Mouse (Mus musculus): ENCODE data around the gene Wdfy2. TPM values are rescaled to one million over a fixed set of nuclear protein-coding genes. Genes with fewer than 3 reads are reported as not detected.
A peak's percentile ranks its signal among the peaks of the same experiment; 100 is the strongest.

The Wdfy2 gene
- total and polyA plus RNA-seq, 3 experiments: 5.0 to 6.7 (median 6.5) TPM

DNA sequence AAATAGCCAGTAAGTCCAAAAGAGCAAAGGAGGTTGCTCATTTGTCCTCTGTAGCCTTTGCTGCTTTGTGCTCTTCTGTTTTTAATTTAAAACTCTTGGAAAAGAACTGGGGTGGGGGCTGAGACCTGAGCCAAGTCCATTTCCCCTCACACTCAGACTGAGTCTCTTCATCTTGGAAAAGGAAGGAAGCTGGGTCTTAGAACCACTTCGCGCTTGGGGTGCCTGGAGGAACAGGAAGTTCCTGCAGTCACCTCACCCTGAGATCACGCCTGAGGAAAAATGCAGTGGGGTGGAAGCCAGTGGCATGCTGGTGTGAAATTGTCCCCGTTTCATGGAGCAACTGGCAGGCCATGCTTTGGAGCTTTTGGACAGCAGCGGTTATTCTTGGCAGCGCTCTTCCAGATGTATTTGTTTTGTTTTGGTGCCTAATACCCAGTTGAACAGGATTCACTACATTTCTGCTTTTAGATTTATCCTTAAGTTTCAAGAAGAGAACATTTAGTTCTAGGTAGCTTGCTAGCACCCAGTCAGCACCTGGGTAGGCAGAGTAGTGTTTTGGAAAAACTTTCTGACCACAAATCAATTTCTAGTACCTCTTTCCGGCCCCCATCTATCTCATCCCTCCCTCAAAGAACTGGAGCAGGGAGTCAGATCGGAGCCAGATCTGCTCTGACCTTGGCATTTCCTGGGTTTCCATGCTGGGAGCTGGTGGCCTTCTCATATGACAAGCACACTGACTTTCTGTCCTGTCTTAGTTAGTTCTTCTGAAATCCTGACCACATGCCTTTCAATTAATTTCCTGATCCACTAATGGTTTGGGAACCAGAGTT lies 7.7 kb downstream of the Wdfy2 start:
- peaks cover 14% of the 10 kb centered on the region for H3K36me3 ChIP-seq (ENCODE audit: control insufficient read depth, insufficient read depth, low read length)
- TF ChIP-seq EP300 (IDR thresholded peaks at IDR 0.05; ENCODE audit: insufficient read depth, low read depth, low read length) (0 out of 2 replicates have a peak, but pooled peaks have one; percentile 47), POLR2A (IDR thresholded peaks at IDR 0.05; ENCODE audit: insufficient read depth, low read depth, low read length) (no peak)
- 0 out of 2 replicates have a peak overlapping the region, but pooled peaks have one; percentile 14 for H3K9ac ChIP-seq (ENCODE audit: low read depth, low read length)
- peaks cover 6% of the 10 kb centered on the region for H3K79me2 ChIP-seq (replicated peaks; ENCODE audit: control insufficient read depth, insufficient read depth, low read length)
- no peaks in the 10 kb centered on the region for H3K27me3 ChIP-seq (ENCODE audit: control insufficient read depth, insufficient read depth, low read length)
- H3K4me3 ChIP-seq: no peak overlapping the region
- 10% methylated on average over 8 of the region's 8 CpGs for WGBS
- intact Hi-C loops (cut with DNase I): no loop called here
- DNase-seq: peak; percentile 54 to 62
- peak overlapping the region; percentile 53 for H3K27ac ChIP-seq
- peaks cover 13% of the 10 kb centered on the region for H3K4me1 ChIP-seq (ENCODE audit: control insufficient read depth, insufficient read depth, low read length)

DNA sequence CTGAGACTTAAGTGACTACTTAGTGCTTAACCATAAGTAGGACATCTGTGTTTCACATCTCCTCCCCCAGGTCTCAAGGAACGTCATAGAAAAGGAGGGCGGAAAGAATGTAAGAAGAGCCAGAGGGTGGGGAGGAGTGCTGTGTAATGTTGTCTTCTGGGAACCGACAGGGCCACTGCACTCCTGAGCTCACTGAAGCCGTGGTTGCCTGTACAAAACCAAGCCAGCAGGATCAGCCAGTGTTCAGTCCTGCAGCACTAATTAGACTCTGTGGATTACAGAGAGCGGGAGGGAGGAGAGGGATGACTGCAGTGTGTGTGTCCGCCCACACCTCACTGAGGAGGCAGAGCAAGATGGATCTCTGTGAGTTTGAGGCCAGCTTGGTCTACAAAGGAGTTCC lies 13.5 kb downstream of the Wdfy2 start:
- Histone ChIP-seq H3K79me2 (replicated peaks; ENCODE audit: control insufficient read depth, insufficient read depth, low read length) (peaks cover 11% of the 10 kb centered on the region), H3K36me3 (ENCODE audit: control insufficient read depth, insufficient read depth, low read length) (peaks cover 5% of the 10 kb centered on the region), H3K4me1 (ENCODE audit: control insufficient read depth, insufficient read depth, low read length) (peaks cover 7% of the 10 kb centered on the region), H3K27me3 (ENCODE audit: control insufficient read depth, insufficient read depth, low read length) (no peaks in the 10 kb centered on the region), H3K9ac (ENCODE audit: low read depth, low read length) (no peak overlapping the region), H3K27ac (no peak overlapping the region), H3K4me3 (no peak overlapping the region)
- 49% methylated on average over 6 of the region's 6 CpGs for WGBS
- intact Hi-C loops (cut with DNase I): no loop called here
- no peak for DNase-seq
- TF ChIP-seq EP300 (IDR thresholded peaks at IDR 0.05; ENCODE audit: insufficient read depth, low read depth, low read length): no peak
- TF ChIP-seq CTCF (IDR thresholded peaks at IDR 0.05): no peak
- no peak for TF ChIP-seq POLR2A (IDR thresholded peaks at IDR 0.05; ENCODE audit: insufficient read depth, low read depth, low read length)

DNA sequence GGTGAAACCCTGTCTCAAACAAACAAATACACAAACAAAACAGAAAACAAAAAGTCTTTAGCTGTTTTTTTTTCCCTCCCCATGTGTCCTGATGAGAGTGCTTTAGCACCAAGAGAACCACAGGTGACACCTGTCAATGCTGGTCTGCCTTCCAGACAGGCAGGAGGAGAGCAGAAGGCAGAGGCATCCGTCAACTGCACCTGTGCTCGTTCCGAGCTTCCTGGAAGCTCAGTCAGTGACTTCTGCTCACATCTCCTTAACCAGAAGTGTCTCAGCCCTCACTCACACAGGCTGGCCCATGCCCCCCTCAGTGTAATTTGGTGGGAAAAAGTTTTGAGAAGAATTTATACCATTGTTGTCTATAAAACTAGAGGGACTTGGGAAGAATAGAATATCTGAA lies 15.4 kb downstream of the Wdfy2 start:
- Histone ChIP-seq H3K36me3 (ENCODE audit: control insufficient read depth, insufficient read depth, low read length) (peaks cover 8% of the 10 kb centered on the region), H3K27me3 (ENCODE audit: control insufficient read depth, insufficient read depth, low read length) (no peaks in the 10 kb centered on the region), H3K4me1 (ENCODE audit: control insufficient read depth, insufficient read depth, low read length) (peaks cover 15% of the 10 kb centered on the region), H3K27ac (no peak overlapping the region), H3K79me2 (replicated peaks; ENCODE audit: control insufficient read depth, insufficient read depth, low read length) (peaks cover 12% of the 10 kb centered on the region), H3K9ac (ENCODE audit: low read depth, low read length) (no peak overlapping the region), H3K4me3 (no peak overlapping the region)
- DNase-seq: no peak
- TF ChIP-seq CTCF (IDR thresholded peaks at IDR 0.05): no peak
- no peak for TF ChIP-seq POLR2A (IDR thresholded peaks at IDR 0.05; ENCODE audit: insufficient read depth, low read depth, low read length)
- TF ChIP-seq EP300 (IDR thresholded peaks at IDR 0.05; ENCODE audit: insufficient read depth, low read depth, low read length): no peak
- intact Hi-C loops (cut with DNase I): no loop called here
- 83% methylated on average over 3 of the region's 3 CpGs for WGBS

DNA sequence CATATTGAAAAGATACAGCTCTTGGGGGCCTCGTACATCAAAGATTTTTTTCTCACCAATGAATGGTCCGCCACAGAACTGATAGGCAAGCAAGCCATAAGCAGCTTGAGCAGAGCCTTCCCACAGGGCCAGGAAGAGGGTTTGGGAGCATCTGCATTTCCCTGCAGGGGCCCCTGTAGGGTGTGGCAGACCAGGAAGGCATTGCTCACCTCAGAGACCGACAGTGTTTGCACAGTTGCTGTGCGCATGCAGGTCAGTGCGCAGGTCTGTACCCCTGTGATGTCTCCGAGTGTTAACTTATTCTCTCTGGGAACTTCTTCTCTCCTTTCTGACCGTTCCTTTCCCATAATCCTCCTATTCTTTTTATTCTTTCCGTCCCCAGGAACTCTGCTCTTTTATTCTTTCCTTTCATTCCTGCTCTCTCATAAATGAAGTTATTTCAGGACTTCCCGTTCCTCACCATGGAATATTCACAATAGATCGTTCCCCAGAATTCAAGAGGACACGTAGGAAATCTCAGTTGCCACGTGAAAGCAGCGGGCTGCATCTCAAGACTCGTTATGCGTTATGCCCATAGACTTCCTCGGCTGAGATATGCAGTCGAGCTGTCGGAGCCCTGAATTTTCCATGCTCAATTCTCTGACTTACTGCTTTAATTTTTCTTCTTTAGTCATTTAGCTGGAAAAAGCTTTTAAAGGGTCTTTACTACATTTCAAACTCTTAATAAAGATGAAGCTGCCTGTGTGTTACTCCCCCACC lies 17.8 kb downstream of the Wdfy2 start:
- H3K4me3 ChIP-seq: 0 out of 2 replicates have a peak overlapping the region, but pooled peaks have one; percentile 20
- no peak overlapping the region; the same call in 1 of the 2 replicates for H3K27ac ChIP-seq
- no peaks in the 10 kb centered on the region for H3K27me3 ChIP-seq (ENCODE audit: control insufficient read depth, insufficient read depth, low read length)
- no peak overlapping the region for H3K9ac ChIP-seq (ENCODE audit: low read depth, low read length)
- H3K36me3 ChIP-seq (ENCODE audit: control insufficient read depth, insufficient read depth, low read length): peaks cover 8% of the 10 kb centered on the region
- peaks cover 18% of the 10 kb centered on the region for H3K4me1 ChIP-seq (ENCODE audit: control insufficient read depth, insufficient read depth, low read length)
- no peak for TF ChIP-seq POLR2A (IDR thresholded peaks at IDR 0.05; ENCODE audit: insufficient read depth, low read depth, low read length)
- TF ChIP-seq CTCF (IDR thresholded peaks at IDR 0.05): no peak
- no peak for DNase-seq
- peaks cover 10% of the 10 kb centered on the region for H3K79me2 ChIP-seq (replicated peaks; ENCODE audit: control insufficient read depth, insufficient read depth, low read length)
- WGBS: 42% methylated on average over 18 of the region's 18 CpGs
- intact Hi-C loops (cut with DNase I): no loop called here

DNA sequence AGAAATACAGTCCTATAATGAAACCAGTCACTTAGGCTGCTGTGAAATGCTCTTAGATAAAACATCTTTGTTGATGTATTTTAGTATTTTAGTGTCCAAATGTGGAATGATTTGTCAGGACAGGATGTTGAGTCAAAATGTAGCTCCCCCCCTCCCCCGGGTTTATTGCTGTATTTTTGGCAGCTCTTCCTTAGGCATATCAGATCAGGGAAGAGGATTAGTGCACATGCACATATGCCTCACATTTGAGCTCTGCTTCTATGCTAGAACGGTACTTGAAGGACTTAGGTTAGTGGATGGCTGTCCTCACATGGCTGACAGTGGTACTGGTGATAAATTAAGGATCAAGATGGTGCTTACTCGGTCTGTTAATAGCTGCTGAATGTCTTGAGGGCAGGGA lies 18.4 kb downstream of the Wdfy2 start:
- H3K36me3 ChIP-seq (ENCODE audit: control insufficient read depth, insufficient read depth, low read length): peaks cover 8% of the 10 kb centered on the region
- peaks cover 18% of the 10 kb centered on the region for H3K4me1 ChIP-seq (ENCODE audit: control insufficient read depth, insufficient read depth, low read length)
- peaks cover 11% of the 10 kb centered on the region for H3K79me2 ChIP-seq (replicated peaks; ENCODE audit: control insufficient read depth, insufficient read depth, low read length)
- H3K9ac ChIP-seq (ENCODE audit: low read depth, low read length): peak overlapping the region; percentile 40; the same call in 1 of the 2 replicates
- H3K4me3 ChIP-seq: no peak overlapping the region
- intact Hi-C loops (cut with DNase I): no loop called here
- 22% methylated on average over 3 of the region's 3 CpGs for WGBS
- H3K27me3 ChIP-seq (ENCODE audit: control insufficient read depth, insufficient read depth, low read length): no peaks in the 10 kb centered on the region
- DNase-seq: no peak
- no peak overlapping the region; the same call in 1 of the 2 replicates for H3K27ac ChIP-seq
- TF ChIP-seq POLR2A (IDR thresholded peaks at IDR 0.05; ENCODE audit: insufficient read depth, low read depth, low read length) (no peak), EP300 (IDR thresholded peaks at IDR 0.05; ENCODE audit: insufficient read depth, low read depth, low read length) (no peak), CTCF (IDR thresholded peaks at IDR 0.05) (no peak)
